Mouse (Mus musculus): ENCODE results near the gene Myh10. TPM values are rescaled to one million over a fixed set of nuclear protein-coding genes. Genes with fewer than 3 reads are reported as not detected.

Myh10 gene
- polyA plus RNA-seq, 1 experiment from 2014 or later: 20.5 TPM

DNA sequence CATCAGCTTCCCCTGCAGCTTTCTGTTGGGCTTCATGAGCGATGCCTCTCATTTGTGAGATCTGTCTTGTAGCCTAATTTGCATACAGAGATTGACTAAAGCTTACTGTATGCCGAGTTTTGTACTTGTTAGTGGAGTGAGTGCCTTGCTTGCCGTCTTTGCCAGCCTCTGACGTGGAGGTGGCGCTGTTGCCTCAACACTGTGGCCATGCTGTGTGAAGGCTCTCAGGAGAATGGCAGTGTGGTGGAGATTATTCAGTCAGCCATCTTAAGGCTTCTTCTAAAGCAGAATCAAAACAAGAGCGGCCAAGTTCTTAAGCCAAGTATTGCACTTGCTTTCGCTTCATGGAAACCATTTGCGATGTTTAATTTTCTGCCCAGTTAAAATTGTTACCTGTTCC is 59.6 kb downstream of the Myh10 start:
- no peak overlapping the region for H3K9ac ChIP-seq (ENCODE audit: low read length)
- no peaks in the 10 kb centered on the region for H3K27me3 ChIP-seq (ENCODE audit: control insufficient read depth, insufficient read depth, low read length)
- H3K4me3 ChIP-seq (ENCODE audit: low read depth, low read length): no peak overlapping the region
- no peaks in the 10 kb centered on the region; the same call in 1 of the 2 replicates for H3K36me3 ChIP-seq (ENCODE audit: control insufficient read depth, insufficient read depth, low read length)
- peak; percentile 60 for DNase-seq (ENCODE audit: low spot score)
- no peaks in the 10 kb centered on the region for H3K9me3 ChIP-seq (ENCODE audit: control insufficient read depth, low read length)
- no peak overlapping the region for H3K4me2 ChIP-seq (replicated peaks; ENCODE audit: low read depth)
- H3K27ac ChIP-seq (replicated peaks): no peak overlapping the region
- 81% methylated on average over 8 of the region's 8 CpGs for WGBS
- TF ChIP-seq EP300 (optimal IDR thresholded peaks at IDR 0.05) (no peak), CTCF (IDR thresholded peaks at IDR 0.05; ENCODE audit: low read depth) (peak; percentile 70)
- no peaks in the 10 kb centered on the region for H3K4me1 ChIP-seq (replicated peaks; ENCODE audit: control insufficient read depth, insufficient read depth)
- no peak for ATAC-seq (ENCODE audit: low FRiP score, low TSS enrichment)

- DNase-seq (ENCODE audit: low spot score) (no peak), ATAC-seq (ENCODE audit: low FRiP score, low TSS enrichment) (no peak)
- no peaks in the 10 kb centered on the region for H3K9me3 ChIP-seq (ENCODE audit: control insufficient read depth, low read length)
- H3K9ac ChIP-seq (ENCODE audit: low read length): no peak overlapping the region
- H3K27me3 ChIP-seq (ENCODE audit: control insufficient read depth, insufficient read depth, low read length): no peaks in the 10 kb centered on the region
- 64% methylated on average over 7 of the region's 7 CpGs for WGBS
- H3K4me3 ChIP-seq (ENCODE audit: low read depth, low read length): no peak overlapping the region
- H3K4me2 ChIP-seq (replicated peaks; ENCODE audit: low read depth): no peak overlapping the region
- TF ChIP-seq CTCF (IDR thresholded peaks at IDR 0.05; ENCODE audit: low read depth): no peak
- TF ChIP-seq EP300 (optimal IDR thresholded peaks at IDR 0.05): no peak
- H3K27ac ChIP-seq (replicated peaks): no peak overlapping the region
- no peaks in the 10 kb centered on the region for H3K4me1 ChIP-seq (replicated peaks; ENCODE audit: control insufficient read depth, insufficient read depth)
- no peaks in the 10 kb centered on the region; the same call in 1 of the 2 replicates for H3K36me3 ChIP-seq (ENCODE audit: control insufficient read depth, insufficient read depth, low read length)
These were observed 62.9 kb downstream of the Myh10 start for GRCm38 (mm10) chr11:68754283-68754682.

- ATAC-seq (ENCODE audit: low FRiP score, low TSS enrichment): no peak
- WGBS: 77% methylated on average over 11 of the region's 11 CpGs
- H3K27me3 ChIP-seq (ENCODE audit: control insufficient read depth, insufficient read depth, low read length): no peaks in the 10 kb centered on the region
These were observed 65.3 kb downstream of the Myh10 start for GRCm38 (mm10) chr11:68756456-68757348.

GRCm38 (mm10) chr11:68759691-68760090 is 68.3 kb downstream of the Myh10 start:
- Histone ChIP-seq H3K4me2 (replicated peaks; ENCODE audit: low read depth) (no peak overlapping the region), H3K36me3 (ENCODE audit: control insufficient read depth, insufficient read depth, low read length) (peaks cover 9% of the 10 kb centered on the region), H3K4me1 (replicated peaks; ENCODE audit: control insufficient read depth, insufficient read depth) (no peaks in the 10 kb centered on the region), H3K9ac (ENCODE audit: low read length) (no peak overlapping the region), H3K27ac (replicated peaks) (no peak overlapping the region), H3K4me3 (ENCODE audit: low read depth, low read length) (no peak overlapping the region), H3K27me3 (ENCODE audit: control insufficient read depth, insufficient read depth, low read length) (no peaks in the 10 kb centered on the region), H3K9me3 (ENCODE audit: control insufficient read depth, low read length) (no peaks in the 10 kb centered on the region)
- WGBS: 80% methylated on average over 3 of the region's 3 CpGs
- TF ChIP-seq EP300 (optimal IDR thresholded peaks at IDR 0.05): no peak
- no peak for TF ChIP-seq CTCF (IDR thresholded peaks at IDR 0.05; ENCODE audit: low read depth)
- no peak for DNase-seq (ENCODE audit: low spot score)
- ATAC-seq (ENCODE audit: low FRiP score, low TSS enrichment): no peak

More at GRCm38 (mm10) chr11:68756456-68757348, 65.3 kb downstream of the Myh10 start:
- TF ChIP-seq EP300 (optimal IDR thresholded peaks at IDR 0.05): no peak
- no peak for TF ChIP-seq CTCF (IDR thresholded peaks at IDR 0.05; ENCODE audit: low read depth)
- Histone ChIP-seq H3K9ac (ENCODE audit: low read length) (no peak overlapping the region), H3K9me3 (ENCODE audit: control insufficient read depth, low read length) (no peaks in the 10 kb centered on the region), H3K4me2 (replicated peaks; ENCODE audit: low read depth) (no peak overlapping the region), H3K4me3 (ENCODE audit: low read depth, low read length) (no peak overlapping the region), H3K27ac (replicated peaks) (no peak overlapping the region), H3K4me1 (replicated peaks; ENCODE audit: control insufficient read depth, insufficient read depth) (no peaks in the 10 kb centered on the region), H3K36me3 (ENCODE audit: control insufficient read depth, insufficient read depth, low read length) (no peaks in the 10 kb centered on the region; the same call in 1 of the 2 replicates)
- DNase-seq (ENCODE audit: low spot score): no peak

- Histone ChIP-seq H3K4me3 (ENCODE audit: low read depth, low read length) (no peak overlapping the region), H3K9me3 (ENCODE audit: control insufficient read depth, low read length) (no peaks in the 10 kb centered on the region), H3K9ac (ENCODE audit: low read length) (no peak overlapping the region), H3K36me3 (ENCODE audit: control insufficient read depth, insufficient read depth, low read length) (peaks cover 13% of the 10 kb centered on the region), H3K27me3 (ENCODE audit: control insufficient read depth, insufficient read depth, low read length) (no peaks in the 10 kb centered on the region), H3K4me2 (replicated peaks; ENCODE audit: low read depth) (no peak overlapping the region), H3K4me1 (replicated peaks; ENCODE audit: control insufficient read depth, insufficient read depth) (no peaks in the 10 kb centered on the region), H3K27ac (replicated peaks) (no peak overlapping the region)
- WGBS: 89% methylated on average over 4 of the region's 4 CpGs
- no peak for TF ChIP-seq CTCF (IDR thresholded peaks at IDR 0.05; ENCODE audit: low read depth)
- TF ChIP-seq EP300 (optimal IDR thresholded peaks at IDR 0.05): no peak
- DNase-seq (ENCODE audit: low spot score) (no peak), ATAC-seq (ENCODE audit: low FRiP score, low TSS enrichment) (no peak)
These were observed 69.8 kb downstream of the Myh10 start for GRCm38 (mm10) chr11:68761155-68761554.

DNA sequence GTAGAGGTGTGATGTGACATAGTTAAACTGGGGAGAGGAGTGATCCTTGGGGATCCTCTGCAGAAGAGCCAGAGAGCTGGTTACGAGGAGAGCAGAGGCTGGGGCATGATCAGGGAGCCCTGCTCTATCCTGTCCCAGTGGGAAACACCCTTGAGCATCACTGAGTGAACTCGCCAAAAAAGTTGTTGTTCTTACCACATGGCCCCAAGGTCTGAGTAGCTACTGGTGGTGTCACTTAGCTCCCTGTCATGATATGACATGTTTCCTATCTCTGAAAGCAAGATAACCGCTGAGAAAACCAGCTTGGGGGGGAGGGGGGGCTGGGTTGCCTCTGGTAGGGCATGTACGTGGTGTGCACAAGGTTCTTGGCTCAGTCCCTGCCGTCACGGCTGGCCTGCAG is 70.3 kb downstream of the Myh10 start:
- Histone ChIP-seq H3K27me3 (ENCODE audit: control insufficient read depth, insufficient read depth, low read length) (no peaks in the 10 kb centered on the region), H3K4me3 (ENCODE audit: low read depth, low read length) (no peak overlapping the region), H3K36me3 (ENCODE audit: control insufficient read depth, insufficient read depth, low read length) (peaks cover 13% of the 10 kb centered on the region), H3K27ac (replicated peaks) (no peak overlapping the region), H3K9ac (ENCODE audit: low read length) (no peak overlapping the region), H3K4me2 (replicated peaks; ENCODE audit: low read depth) (no peak overlapping the region), H3K4me1 (replicated peaks; ENCODE audit: control insufficient read depth, insufficient read depth) (no peaks in the 10 kb centered on the region), H3K9me3 (ENCODE audit: control insufficient read depth, low read length) (no peaks in the 10 kb centered on the region)
- DNase-seq (ENCODE audit: low spot score) (no peak), ATAC-seq (ENCODE audit: low FRiP score, low TSS enrichment) (no peak)
- TF ChIP-seq CTCF (IDR thresholded peaks at IDR 0.05; ENCODE audit: low read depth) (no peak), EP300 (optimal IDR thresholded peaks at IDR 0.05) (no peak)
- WGBS: 69% methylated on average over 6 of the region's 6 CpGs

Measured in stomach, postnatal 0 days (tissue).